Mouse (Mus musculus) intestine, embryonic 16.5 days (tissue): ENCODE results near the gene Tbc1d10c. TPM values are rescaled to one million over a fixed set of nuclear protein-coding genes. Genes with fewer than 3 reads are reported as not detected.
A peak's percentile ranks its signal among the peaks of the same experiment; 100 is the strongest.

Experiments used
- ATAC-seq: fragments of 200-750 bp; cut with Nextera tagmentation; 2 replicates; pipeline ENCODE4 v1.8.0; 2017; ENCODE audit warnings: moderate TSS enrichment, moderate library complexity
- H3K27ac ChIP-seq: fragments of 300-500 bp; sonication (generic); 2 replicates; pipeline ENCODE4 v1.5.1; 2014; ENCODE audit warnings: mild to moderate bottlenecking, low read length
- H3K27me3 ChIP-seq: fragments of 300-500 bp; sonication (generic); replicated peaks from 2 replicates; pipeline ENCODE4 v1.6.1; 2014; ENCODE audit warnings: low read length, control low read depth, mixed read lengths; ENCODE audit not compliant: control insufficient read depth, insufficient read depth
- H3K36me3 ChIP-seq: fragments of 300-500 bp; sonication (generic); 2 replicates; pipeline ENCODE4 v1.6.1; 2014; ENCODE audit warnings: low read length, control low read depth; ENCODE audit not compliant: control insufficient read depth, insufficient read depth
- H3K4me1 ChIP-seq: fragments of 300-500 bp; sonication (generic); 2 replicates; pipeline ENCODE4 v1.6.1; 2014; ENCODE audit warnings: low read length, control low read depth, mixed read lengths; ENCODE audit not compliant: control insufficient read depth, insufficient read depth
- H3K4me2 ChIP-seq: fragments of 300-500 bp; sonication (generic); 2 replicates; pipeline ENCODE4 v1.6.1; 2014; ENCODE audit warnings: low read depth, low read length, control low read depth
- H3K4me3 ChIP-seq: fragments of 300-500 bp; sonication (generic); 2 replicates; pipeline ENCODE4 v1.5.1; 2014; ENCODE audit warnings: mild to moderate bottlenecking, low read length
- H3K9ac ChIP-seq: fragments of 300-500 bp; sonication (generic); 2 replicates; pipeline ENCODE4 v1.6.1; 2014; ENCODE audit warnings: low read depth, low read length
- H3K9me3 ChIP-seq: fragments of 300-500 bp; sonication (generic); 2 replicates; pipeline ENCODE4 v1.6.1; 2016; ENCODE audit warnings: low read length, control low read depth; ENCODE audit not compliant: control insufficient read depth
- WGBS: fragments of 180-500 bp; shearing (Covaris S2); extraction: QIAGEN DNeasy Blood & Tissue Kit; methylation state at CpG from one replicate; pipeline ENCODE4 v1.1.7; 2014; 5-methylcytosine and 5-hydroxymethylcytosine counted together
- polyA plus RNA-seq: library from polyadenylated mRNA; unstranded; fragments of >200 nt; fragmentation: Nextera tagmentation; extraction: Ambion mirVana; gene quantifications from 2 replicates; pipeline ENCODE4 v1.2.1, GENCODE M21; 2015

Tbc1d10c gene
- polyA plus RNA-seq, 1 experiment from 2014 or later: 4.0 TPM

- 5% methylated on average over 2 of the region's 2 CpGs for WGBS
- Histone ChIP-seq H3K27ac (no peak overlapping the region), H3K4me1 (peaks cover 3% of the 10 kb centered on the region; the same call in 1 of the 2 replicates), H3K9me3 (no peaks in the 10 kb centered on the region), H3K27me3 (no peaks in the 10 kb centered on the region), H3K4me3 (no peak overlapping the region), H3K4me2 (no peak overlapping the region), H3K9ac (no peak overlapping the region), H3K36me3 (no peaks in the 10 kb centered on the region)
- peak; percentile 64; the same call in 1 of the 2 replicates for ATAC-seq
Measured at GRCm38 (mm10) chr19:4206971-4207370, 15.9 kb upstream of the Tbc1d10c start.

- no peak overlapping the region for H3K4me3 ChIP-seq
- no peaks in the 10 kb centered on the region for H3K27me3 ChIP-seq
- H3K27ac ChIP-seq: no peak overlapping the region
- H3K4me1 ChIP-seq: peaks cover 12% of the 10 kb centered on the region
- ATAC-seq: no peak
- no peaks in the 10 kb centered on the region for H3K9me3 ChIP-seq
- H3K36me3 ChIP-seq: no peaks in the 10 kb centered on the region
- H3K9ac ChIP-seq: no peak overlapping the region
- WGBS: 59% methylated on average over 4 of the region's 4 CpGs
- no peak overlapping the region for H3K4me2 ChIP-seq
Measured at GRCm38 (mm10) chr19:4204889-4205288, 13.8 kb upstream of the Tbc1d10c start.

GRCm38 (mm10) chr19:4203604-4204326 lies 12.7 kb upstream of the Tbc1d10c start:
- no peak overlapping the region for H3K9ac ChIP-seq
- WGBS: 70% methylated on average over 13 of the region's 13 CpGs
- 0 out of 2 replicates have a peak, but pooled peaks cover 2% of the 10 kb centered on the region for H3K36me3 ChIP-seq
- H3K9me3 ChIP-seq: no peaks in the 10 kb centered on the region
- H3K4me3 ChIP-seq: no peak overlapping the region
- H3K4me2 ChIP-seq: no peak overlapping the region
- no peaks in the 10 kb centered on the region for H3K27me3 ChIP-seq
- peaks cover 12% of the 10 kb centered on the region for H3K4me1 ChIP-seq
- H3K27ac ChIP-seq: no peak overlapping the region
- no peak for ATAC-seq

- Histone ChIP-seq H3K9ac (no peak overlapping the region), H3K4me3 (no peak overlapping the region), H3K9me3 (no peaks in the 10 kb centered on the region), H3K36me3 (0 out of 2 replicates have a peak, but pooled peaks cover 2% of the 10 kb centered on the region), H3K27me3 (no peaks in the 10 kb centered on the region), H3K27ac (no peak overlapping the region), H3K4me2 (no peak overlapping the region), H3K4me1 (peaks cover 12% of the 10 kb centered on the region)
- ATAC-seq: no peak
- WGBS: 60% methylated on average over 3 of the region's 3 CpGs
Measured at GRCm38 (mm10) chr19:4203148-4203547, 12.1 kb upstream of the Tbc1d10c start.

GRCm38 (mm10) chr19:4202149-4202548 lies 11.1 kb upstream of the Tbc1d10c start:
- Histone ChIP-seq H3K4me2 (peak overlapping the region; percentile 99), H3K4me1 (peaks cover 15% of the 10 kb centered on the region), H3K9ac (peak overlapping the region; percentile 85), H3K9me3 (no peaks in the 10 kb centered on the region), H3K36me3 (0 out of 2 replicates have a peak, but pooled peaks cover 6% of the 10 kb centered on the region), H3K4me3 (peak overlapping the region; percentile 78), H3K27me3 (no peaks in the 10 kb centered on the region), H3K27ac (no peak overlapping the region; the same call in 1 of the 2 replicates)
- whole genome bisulfite sequencing: 31% methylated on average over 7 of the region's 7 CpGs
- 0 out of 2 replicates have a peak, but pooled peaks have one; percentile 5 for ATAC-seq

GRCm38 (mm10) chr19:4201291-4201909 lies 10.3 kb upstream of the Tbc1d10c start, which contains the start of gene Rad9a:
Gene Rad9a (minus strand): TSS chr19:4201662.
- Histone ChIP-seq H3K4me2 (peak within 1 kb of the TSS; percentile 99), H3K4me1 (peaks cover 22% of the 10 kb centered on the region), H3K27ac (peak within 1 kb of the TSS; percentile 74), H3K9me3 (no peaks in the 10 kb centered on the region), H3K4me3 (peak within 1 kb of the TSS; percentile 78), H3K9ac (peak within 1 kb of the TSS; percentile 85), H3K36me3 (0 out of 2 replicates have a peak, but pooled peaks cover 6% of the 10 kb centered on the region), H3K27me3 (no peaks in the 10 kb centered on the region)
- WGBS: under 1% methylated on average over 34 of the region's 34 CpGs
- peak; percentile 86 for ATAC-seq

- Histone ChIP-seq H3K4me3 (no peak overlapping the region), H3K27ac (peak overlapping the region; percentile 38; the same call in 1 of the 2 replicates), H3K4me1 (peaks cover 46% of the 10 kb centered on the region), H3K36me3 (peaks cover 23% of the 10 kb centered on the region; the same call in 1 of the 2 replicates), H3K4me2 (no peak overlapping the region), H3K9ac (0 out of 2 replicates have a peak overlapping the region, but pooled peaks have one; percentile 0), H3K9me3 (no peaks in the 10 kb centered on the region), H3K27me3 (no peaks in the 10 kb centered on the region)
- WGBS: 66% methylated on average over 3 of the region's 3 CpGs
- ATAC-seq: no peak
Measured at GRCm38 (mm10) chr19:4197180-4197579, 6.1 kb upstream of the Tbc1d10c start.

GRCm38 (mm10) chr19:4196548-4196947 lies 5.5 kb upstream of the Tbc1d10c start:
- Histone ChIP-seq H3K4me1 (peaks cover 47% of the 10 kb centered on the region), H3K4me3 (no peak overlapping the region), H3K27ac (peak overlapping the region; percentile 38), H3K9me3 (no peaks in the 10 kb centered on the region), H3K36me3 (peaks cover 23% of the 10 kb centered on the region; the same call in 1 of the 2 replicates), H3K27me3 (no peaks in the 10 kb centered on the region), H3K9ac (0 out of 2 replicates have a peak overlapping the region, but pooled peaks have one; percentile 0), H3K4me2 (no peak overlapping the region)
- ATAC-seq: peak; percentile 3
- 17% methylated on average over 5 of the region's 5 CpGs for WGBS

- peak overlapping the region; percentile 45; the same call in 1 of the 2 replicates for H3K27ac ChIP-seq
- H3K27me3 ChIP-seq: no peaks in the 10 kb centered on the region
- peaks cover 23% of the 10 kb centered on the region; the same call in 1 of the 2 replicates for H3K36me3 ChIP-seq
- no peak for ATAC-seq
- H3K9me3 ChIP-seq: no peaks in the 10 kb centered on the region
- H3K9ac ChIP-seq: no peak overlapping the region
- H3K4me2 ChIP-seq: no peak overlapping the region
- H3K4me3 ChIP-seq: no peak overlapping the region
- 53% methylated on average over 2 of the region's 2 CpGs for WGBS
- H3K4me1 ChIP-seq: peaks cover 52% of the 10 kb centered on the region
Measured at GRCm38 (mm10) chr19:4196048-4196447, 5.0 kb upstream of the Tbc1d10c start.
